28 mouse cellular contexts compared by ENCODE assay signal in genomic region chr2:77011981-77012380, GRCm38 (mm10). TPM values are rescaled to one million over a fixed set of nuclear protein-coding genes. Genes with fewer than 3 reads are reported as not detected.
A peak's percentile ranks its signal among the peaks of the same experiment; 100 is the strongest.
DNase-seq lines count a peak whose midpoint lies in the region; ATAC-seq lines count a peak whose summit lies in the region.
"Had no signal": no experiment of that assay in that cellular context is flagged by ENCODE, and none has a peak within 500 bp of the region (broad histone marks: within the 10 kb centered on the region; RNA-seq: fewer than 3 reads in every experiment).

No protein-coding gene starts in this region.

- no peak overlapping the region for H3K4me2 ChIP-seq in heart, embryonic 16.5 days (ENCODE audit: low read depth, low read length)
- no peak overlapping the region for H3K4me2 ChIP-seq in forebrain, embryonic 15.5 days (replicated peaks)
- H3K4me2 ChIP-seq: forebrain, embryonic 13.5 days; hindbrain, embryonic 15.5 days; limb, embryonic 12.5 days; liver, embryonic 15.5 days; lung, embryonic 15.5 days; midbrain, embryonic 11.5 days; stomach, embryonic 15.5 days had no signal

- peak; percentile 23 for DNase-seq in heart, adult 8-10 months (ENCODE audit: low spot score)
- DNase-seq in heart, postnatal 36 days, result no peak
- peak; percentile 23 to 32 for DNase-seq in heart, adult 9 months (ENCODE audit: low spot score in 2 of 2)
- no peak for DNase-seq in gastrocnemius, postnatal 14 days
- no peak for DNase-seq in c-Kit-positive CD71-positive TER-119-positive erythroid progenitor cells, embryonic 14.5 days (ENCODE audit: low spot score)
- DNase-seq: adrenal gland, adult 2 months; adrenal gland, postnatal 36 days; cerebellum, adult 9-10 months; cerebellum, postnatal 36 days; kidney, adult 18-20 months; kidney, postnatal 36 days; lung, postnatal 36 days; right cerebral cortex, postnatal 25 days had no signal

- no peak; the same call in 1 of the 2 replicates for ATAC-seq in heart, embryonic 16.5 days (replicated peaks; ENCODE audit: extremely low read depth, insufficient read depth, low FRiP score)
- no peak for ATAC-seq in forebrain, embryonic 15.5 days (replicated peaks)
- ATAC-seq: CD4-positive, CD25-positive, alpha-beta regulatory T cell, adult 4 months; forebrain, embryonic 13.5 days; midbrain, embryonic 16.5 days had no signal

- H3K27ac ChIP-seq in heart, embryonic 16.5 days (ENCODE audit: low read length), result peak overlapping the region; percentile 46; the same call in 1 of the 2 replicates
- H3K27ac ChIP-seq in forebrain, embryonic 15.5 days (replicated peaks), result no peak overlapping the region
- H3K27ac ChIP-seq: forebrain, embryonic 13.5 days; hindbrain, embryonic 10.5 days; hindbrain, embryonic 15.5 days; layer of hippocampus, adult 2 months; left cerebral cortex, adult 2 months; limb, embryonic 12.5 days; liver, embryonic 15.5 days; lung, embryonic 15.5 days; stomach, embryonic 15.5 days had no signal

- intact Hi-C loops in heart, postnatal 36 days (cut with DNase I), result no loop called here
- intact Hi-C loops in gastrocnemius, postnatal 14 days (cut with DNase I; ENCODE audit: low total_unique reads), result no loop called here

- H3K9ac ChIP-seq in heart, embryonic 16.5 days (ENCODE audit: low read length), result no peak overlapping the region
- no peak overlapping the region for H3K9ac ChIP-seq in forebrain, embryonic 15.5 days (replicated peaks)
- H3K9ac ChIP-seq: forebrain, embryonic 13.5 days; hindbrain, embryonic 15.5 days; limb, embryonic 12.5 days; liver, embryonic 15.5 days; lung, embryonic 15.5 days; stomach, embryonic 15.5 days had no signal

- H3K9me3 ChIP-seq in heart, embryonic 16.5 days (replicated peaks; ENCODE audit: control insufficient read depth, low read length), result no peaks in the 10 kb centered on the region
- H3K9me3 ChIP-seq in forebrain, embryonic 15.5 days, result no peaks in the 10 kb centered on the region
- H3K9me3 ChIP-seq: forebrain, embryonic 13.5 days; hindbrain, embryonic 10.5 days; hindbrain, embryonic 15.5 days; limb, embryonic 12.5 days; liver, embryonic 15.5 days; lung, embryonic 15.5 days; stomach, embryonic 15.5 days had no signal

- H3K4me1 ChIP-seq in heart, embryonic 16.5 days (ENCODE audit: control insufficient read depth, insufficient read depth, low read length), result no peaks in the 10 kb centered on the region; the same call in 1 of the 2 replicates
- no peaks in the 10 kb centered on the region for H3K4me1 ChIP-seq in forebrain, embryonic 15.5 days
- H3K4me1 ChIP-seq: hindbrain, embryonic 10.5 days; hindbrain, embryonic 15.5 days; limb, embryonic 12.5 days; liver, embryonic 15.5 days; lung, embryonic 15.5 days; stomach, embryonic 15.5 days had no signal

- no peaks in the 10 kb centered on the region for H3K27me3 ChIP-seq in heart, embryonic 16.5 days (ENCODE audit: control insufficient read depth, insufficient read depth, low read length)
- H3K27me3 ChIP-seq in forebrain, embryonic 15.5 days, result no peaks in the 10 kb centered on the region
- H3K27me3 ChIP-seq: forebrain, embryonic 13.5 days; hindbrain, embryonic 15.5 days; limb, embryonic 12.5 days; liver, embryonic 15.5 days; lung, embryonic 15.5 days; stomach, embryonic 15.5 days had no signal

- H3K36me3 ChIP-seq in heart, embryonic 16.5 days (ENCODE audit: control insufficient read depth, insufficient read depth), result peaks cover 14% of the 10 kb centered on the region
- no peaks in the 10 kb centered on the region for H3K36me3 ChIP-seq in forebrain, embryonic 15.5 days
- H3K36me3 ChIP-seq: G1E; hindbrain, embryonic 10.5 days; hindbrain, embryonic 15.5 days; limb, embryonic 12.5 days; liver, embryonic 15.5 days; lung, embryonic 15.5 days; stomach, embryonic 15.5 days had no signal

- H3K4me3 ChIP-seq in heart, embryonic 16.5 days (ENCODE audit: low read length), result no peak overlapping the region
- H3K4me3 ChIP-seq in forebrain, embryonic 15.5 days, result no peak overlapping the region
- H3K4me3 ChIP-seq: forebrain, embryonic 13.5 days; hindbrain, embryonic 10.5 days; hindbrain, embryonic 15.5 days; layer of hippocampus, adult 2 months; left cerebral cortex, adult 2 months; limb, embryonic 12.5 days; liver, embryonic 15.5 days; lung, embryonic 15.5 days; stomach, embryonic 15.5 days had no signal

- WGBS in heart, embryonic 16.5 days, result 57% methylated on average over 5 of the region's 5 CpGs
- WGBS in forebrain, embryonic 15.5 days, result 45% methylated on average over 5 of the region's 5 CpGs

RNA-seq across cellular contexts. Expression of gene Ttn, which starts 29.6 kb away (rescaled TPM):
- total RNA-seq in heart, adult 8-10 months (2022), result 1,000 to 10,000 TPM; 3,102 to 4,099 (median 3,503) TPM
- total RNA-seq in heart, postnatal 36 days (2021), result 1,000 to 10,000 TPM; 3,115 to 3,120 TPM
- polyA plus RNA-seq in heart, embryonic 16.5 days (2015; fragmentation: Nextera tagmentation; extraction: Ambion mirVana), result 717 and 788 TPM in 2 replicates
- 1,000 to 10,000 TPM; 4,187 to 4,191 TPM for total RNA-seq in gastrocnemius, postnatal 14 days (2021)
- polyA plus RNA-seq in forebrain, embryonic 15.5 days (2015; fragmentation: Nextera tagmentation; extraction: Ambion mirVana), result 0.38 and 1.0 TPM in 2 replicates
- polyA plus RNA-seq: G1E had no signal

Comparison
In these comparisons a context has a peak if more than half of its experiments do, and no peak if none do; other contexts are left out.
1. DNase-seq: peak in heart, adult 8-10 months (single experiment) and heart, adult 9 months (2 of 2); none in heart, postnatal 36 days (0 of 2), gastrocnemius, postnatal 14 days (single experiment) and c-Kit-positive CD71-positive TER-119-positive erythroid progenitor cells, embryonic 14.5 days (single experiment).